Mouse (Mus musculus): Measurements from ENCODE around the gene Slc41a3. TPM values are rescaled to one million over a fixed set of nuclear protein-coding genes. Genes with fewer than 3 reads are reported as not detected.
A peak's percentile ranks its signal among the peaks of the same experiment; 100 is the strongest.

Gene Slc41a3
- total and polyA plus RNA-seq, 2 experiments from 2014 or later, result 7.9 to 9.4 TPM

DNA sequence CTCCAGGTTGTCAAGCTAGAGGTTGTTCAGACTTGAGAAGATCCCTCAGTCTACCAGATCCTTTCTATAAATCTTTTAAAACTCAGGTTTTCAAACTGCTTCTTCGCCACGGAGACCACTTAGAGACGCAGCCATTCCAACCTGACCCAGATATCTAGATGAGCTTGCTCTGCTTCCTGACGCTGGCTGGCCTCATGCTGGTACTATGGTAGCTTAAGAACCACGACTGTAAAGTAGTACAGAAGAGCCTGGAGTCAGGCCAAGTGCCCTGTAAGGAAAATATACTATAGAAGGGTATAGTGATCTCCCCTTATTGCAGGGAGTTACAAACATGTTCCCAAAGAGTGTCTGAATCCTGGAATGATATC lies 757 bp downstream of the Slc41a3 start:
- H3K36me3 ChIP-seq (ENCODE audit: insufficient read depth), result no peaks in the 10 kb centered on the region
- H3K27ac ChIP-seq (ENCODE audit: low read depth, low read length), result no peak overlapping the region
- ATAC-seq (no peak), DNase-seq (no peak)
- H3K9ac ChIP-seq, result peak overlapping the region; percentile 74
- peaks cover 3% of the 10 kb centered on the region; the same call in 1 of the 2 replicates for H3K4me1 ChIP-seq (ENCODE audit: insufficient read depth)
- H3K9me3 ChIP-seq (ENCODE audit: low read length), result no peaks in the 10 kb centered on the region
- peak overlapping the region; percentile 83 for H3K4me2 ChIP-seq (ENCODE audit: low read depth)
- TF ChIP-seq CTCF (IDR thresholded peaks at IDR 0.05; ENCODE audit: low read depth), result no peak
- peak overlapping the region; percentile 49 for H3K4me3 ChIP-seq (ENCODE audit: low read depth, low read length)
- 23% methylated on average over 5 of the region's 5 CpGs for WGBS
- H3K27me3 ChIP-seq (ENCODE audit: insufficient read depth, low read length), result no peaks in the 10 kb centered on the region

DNA sequence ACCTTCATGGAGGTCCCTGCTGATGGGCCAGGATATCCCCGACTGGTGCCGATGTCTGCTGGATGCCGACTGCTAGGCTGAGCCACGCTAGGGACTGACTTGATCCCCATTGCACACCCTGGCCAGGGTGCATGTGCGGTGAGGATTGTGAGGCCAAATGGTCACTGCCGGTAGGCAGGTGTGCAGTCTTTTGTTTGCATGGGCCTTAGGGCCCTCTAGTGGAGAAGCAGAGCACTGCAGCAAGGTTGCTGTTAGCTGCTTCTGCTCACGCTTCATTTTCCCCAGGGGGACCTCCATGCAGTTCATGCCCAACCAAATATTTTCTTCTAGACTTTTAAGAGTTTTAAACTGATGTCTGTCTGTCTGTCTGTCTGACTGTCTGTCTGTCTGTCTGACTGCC lies 2.0 kb downstream of the Slc41a3 start:
- Histone ChIP-seq H3K4me1 (ENCODE audit: insufficient read depth) (peaks cover 3% of the 10 kb centered on the region; the same call in 1 of the 2 replicates), H3K36me3 (ENCODE audit: insufficient read depth) (no peaks in the 10 kb centered on the region), H3K27ac (ENCODE audit: low read depth, low read length) (no peak overlapping the region), H3K9me3 (ENCODE audit: low read length) (no peaks in the 10 kb centered on the region), H3K9ac (no peak overlapping the region), H3K4me2 (ENCODE audit: low read depth) (no peak overlapping the region; the same call in 1 of the 2 replicates), H3K4me3 (ENCODE audit: low read depth, low read length) (no peak overlapping the region), H3K27me3 (ENCODE audit: insufficient read depth, low read length) (no peaks in the 10 kb centered on the region)
- peak; percentile 76 for DNase-seq
- peak; percentile 86 for TF ChIP-seq CTCF (IDR thresholded peaks at IDR 0.05; ENCODE audit: low read depth)
- 22% methylated on average over 7 of the region's 7 CpGs for WGBS
- ATAC-seq, result no peak

DNA sequence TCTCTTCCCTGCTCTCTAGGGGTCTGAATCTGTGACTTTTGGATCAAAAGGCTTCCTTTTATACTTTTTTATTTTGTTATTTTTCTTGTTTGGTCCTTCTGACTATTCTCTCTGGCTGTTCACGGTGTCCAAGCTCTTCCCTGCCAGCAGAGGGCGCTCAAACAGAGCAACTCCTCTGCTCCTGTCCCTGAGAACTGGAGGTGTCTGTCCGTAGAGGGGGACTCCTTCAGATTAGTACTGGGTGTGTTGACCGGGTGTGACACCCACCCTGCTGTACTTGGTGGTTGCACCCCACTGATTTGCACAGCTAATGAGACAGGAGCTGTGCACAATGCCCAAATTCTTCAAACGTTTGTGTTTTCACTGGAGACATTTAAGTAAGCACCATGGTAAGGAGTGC lies 2.7 kb downstream of the Slc41a3 start:
- WGBS, result 7% methylated on average over 5 of the region's 5 CpGs

DNA sequence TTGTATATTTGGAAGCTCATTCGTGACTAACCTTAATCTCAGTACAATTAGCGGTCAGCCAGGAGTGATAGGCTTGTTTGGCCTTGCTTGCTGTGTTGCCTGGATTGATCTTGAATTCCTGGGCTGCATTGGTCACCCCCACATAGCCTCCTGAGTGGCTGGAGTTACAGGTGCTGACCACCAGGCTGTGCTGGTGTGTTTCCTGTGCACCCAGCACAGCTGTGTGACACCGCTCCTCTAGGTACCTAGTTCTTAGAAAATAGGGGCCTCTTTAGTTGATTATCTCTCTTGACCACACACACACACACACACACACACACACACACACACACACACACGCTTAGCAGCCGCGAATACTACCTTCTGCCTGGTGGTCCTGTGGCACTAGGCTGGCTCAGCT lies 3.7 kb downstream of the Slc41a3 start:
- H3K4me3 ChIP-seq (ENCODE audit: low read depth, low read length), result no peak overlapping the region
- H3K27me3 ChIP-seq (ENCODE audit: insufficient read depth, low read length), result no peaks in the 10 kb centered on the region
- no peak for DNase-seq
- no peak for ATAC-seq
- H3K4me1 ChIP-seq (ENCODE audit: insufficient read depth), result peaks cover 3% of the 10 kb centered on the region; the same call in 1 of the 2 replicates
- 75% methylated on average over 6 of the region's 6 CpGs for WGBS
- TF ChIP-seq CTCF (IDR thresholded peaks at IDR 0.05; ENCODE audit: low read depth), result peak; percentile 57
- no peaks in the 10 kb centered on the region for H3K9me3 ChIP-seq (ENCODE audit: low read length)
- no peak overlapping the region for H3K9ac ChIP-seq
- H3K4me2 ChIP-seq (ENCODE audit: low read depth), result no peak overlapping the region
- no peak overlapping the region for H3K27ac ChIP-seq (ENCODE audit: low read depth, low read length)
- no peaks in the 10 kb centered on the region for H3K36me3 ChIP-seq (ENCODE audit: insufficient read depth)

More for the DNA sequence above, 2.7 kb downstream of the Slc41a3 start:
- TF ChIP-seq CTCF (IDR thresholded peaks at IDR 0.05; ENCODE audit: low read depth), result peak; percentile 83
- no peak overlapping the region for H3K27ac ChIP-seq (ENCODE audit: low read depth, low read length)
- peaks cover 3% of the 10 kb centered on the region; the same call in 1 of the 2 replicates for H3K4me1 ChIP-seq (ENCODE audit: insufficient read depth)
- no peak overlapping the region for H3K4me3 ChIP-seq (ENCODE audit: low read depth, low read length)
- H3K9ac ChIP-seq, result no peak overlapping the region
- no peaks in the 10 kb centered on the region for H3K36me3 ChIP-seq (ENCODE audit: insufficient read depth)
- ATAC-seq (no peak), DNase-seq (peak; percentile 77)
- no peaks in the 10 kb centered on the region for H3K27me3 ChIP-seq (ENCODE audit: insufficient read depth, low read length)
- H3K9me3 ChIP-seq (ENCODE audit: low read length), result no peaks in the 10 kb centered on the region
- no peak overlapping the region for H3K4me2 ChIP-seq (ENCODE audit: low read depth)

DNA sequence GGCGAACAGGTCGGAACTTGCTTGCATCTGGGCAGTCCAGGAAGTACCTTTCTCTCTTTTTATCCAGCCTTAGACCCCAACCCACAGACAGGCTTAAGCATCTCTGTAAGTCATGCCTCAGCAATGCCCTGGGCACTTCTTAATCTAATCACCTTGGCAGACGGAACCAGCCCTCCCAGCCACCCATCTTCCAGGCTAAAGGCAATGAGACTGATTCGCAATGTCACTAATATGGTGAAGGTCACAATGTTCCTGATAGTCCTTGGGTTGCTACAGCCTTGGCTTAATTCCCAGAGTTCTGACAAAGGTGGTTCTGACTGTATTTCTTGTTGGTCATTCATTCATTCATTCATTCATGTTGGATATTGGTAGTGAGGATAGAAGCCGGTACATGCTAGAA lies 5.7 kb downstream of the Slc41a3 start:
- Histone ChIP-seq H3K4me3 (ENCODE audit: low read depth, low read length) (no peak overlapping the region), H3K4me2 (ENCODE audit: low read depth) (no peak overlapping the region), H3K4me1 (ENCODE audit: insufficient read depth) (no peaks in the 10 kb centered on the region; the same call in 1 of the 2 replicates), H3K27me3 (ENCODE audit: insufficient read depth, low read length) (no peaks in the 10 kb centered on the region), H3K9me3 (ENCODE audit: low read length) (no peaks in the 10 kb centered on the region), H3K27ac (ENCODE audit: low read depth, low read length) (no peak overlapping the region), H3K36me3 (ENCODE audit: insufficient read depth) (no peaks in the 10 kb centered on the region), H3K9ac (no peak overlapping the region)
- TF ChIP-seq CTCF (IDR thresholded peaks at IDR 0.05; ENCODE audit: low read depth), result no peak
- 93% methylated on average over 5 of the region's 5 CpGs for WGBS
- ATAC-seq (no peak), DNase-seq (no peak)

DNA sequence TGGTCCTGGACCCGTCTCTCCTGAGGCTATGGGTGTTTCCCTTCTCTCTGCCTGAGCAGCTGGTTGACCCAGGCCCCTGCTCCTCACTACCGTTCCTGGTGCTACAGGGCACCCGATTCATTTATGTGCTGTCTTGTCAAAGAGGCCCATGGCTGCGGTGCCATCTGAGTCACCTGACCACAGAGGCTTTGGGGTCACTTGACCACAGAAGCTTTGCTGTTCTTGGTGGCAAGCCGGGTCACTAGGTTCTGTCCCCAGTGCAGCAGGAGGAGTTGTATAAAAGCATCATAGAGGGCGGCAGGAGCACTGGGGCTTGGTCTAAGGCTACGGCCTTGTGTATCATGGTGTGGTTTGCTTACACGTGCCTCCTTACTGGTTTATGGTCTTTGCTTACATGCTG lies 8.8 kb downstream of the Slc41a3 start:
- Histone ChIP-seq H3K36me3 (ENCODE audit: insufficient read depth) (no peaks in the 10 kb centered on the region), H3K4me2 (ENCODE audit: low read depth) (no peak overlapping the region), H3K9ac (no peak overlapping the region), H3K27me3 (ENCODE audit: insufficient read depth, low read length) (no peaks in the 10 kb centered on the region), H3K27ac (ENCODE audit: low read depth, low read length) (no peak overlapping the region), H3K4me1 (ENCODE audit: insufficient read depth) (no peaks in the 10 kb centered on the region), H3K4me3 (ENCODE audit: low read depth, low read length) (no peak overlapping the region), H3K9me3 (ENCODE audit: low read length) (no peaks in the 10 kb centered on the region)
- WGBS, result 79% methylated on average over 8 of the region's 8 CpGs
- no peak for DNase-seq
- TF ChIP-seq CTCF (IDR thresholded peaks at IDR 0.05; ENCODE audit: low read depth), result no peak
- no peak for ATAC-seq

DNA sequence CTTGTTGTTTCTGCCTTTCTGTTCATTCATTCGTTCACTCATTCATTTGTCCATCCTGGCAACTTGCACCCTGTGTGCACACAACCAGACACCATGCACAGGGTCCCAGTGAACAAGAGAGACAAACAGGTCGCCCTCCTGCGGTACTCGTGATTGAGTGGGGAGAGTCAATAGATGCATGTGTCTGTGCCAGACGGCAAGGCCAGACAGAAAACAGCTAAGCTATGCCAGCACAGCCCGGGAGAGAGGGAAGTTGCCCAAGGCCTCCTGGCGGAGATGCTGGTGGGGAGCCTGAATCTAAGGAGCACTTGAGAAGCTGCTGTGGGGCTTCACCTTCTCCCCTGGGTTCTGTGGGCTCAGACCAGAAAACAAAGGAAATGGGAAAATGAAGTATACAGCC lies 10.8 kb downstream of the Slc41a3 start:
- Histone ChIP-seq H3K4me1 (ENCODE audit: insufficient read depth) (no peaks in the 10 kb centered on the region), H3K27me3 (ENCODE audit: insufficient read depth, low read length) (no peaks in the 10 kb centered on the region), H3K9ac (no peak overlapping the region), H3K36me3 (ENCODE audit: insufficient read depth) (no peaks in the 10 kb centered on the region), H3K4me3 (ENCODE audit: low read depth, low read length) (no peak overlapping the region), H3K4me2 (ENCODE audit: low read depth) (no peak overlapping the region), H3K27ac (ENCODE audit: low read depth, low read length) (no peak overlapping the region), H3K9me3 (ENCODE audit: low read length) (no peaks in the 10 kb centered on the region)
- TF ChIP-seq CTCF (IDR thresholded peaks at IDR 0.05; ENCODE audit: low read depth), result no peak; the same call in 1 of the 2 replicates
- ATAC-seq (peak; percentile 36; the same call in 1 of the 2 replicates), DNase-seq (no peak)
- WGBS, result 46% methylated on average over 7 of the region's 7 CpGs
